Mouse (Mus musculus): ENCODE measurements at regions not wholly inside any gene's neighbourhood (a gene's known extent, or its start where the extent isn't known, plus 50 kb on each side); places are given as distances from the start of the nearest gene placed in this dataset.
"Not testable (repeated sequence)": the region's sequence is repeated elsewhere in the genome, so short reads cannot be mapped to it uniquely, and the experiment has no call there.

DNA sequence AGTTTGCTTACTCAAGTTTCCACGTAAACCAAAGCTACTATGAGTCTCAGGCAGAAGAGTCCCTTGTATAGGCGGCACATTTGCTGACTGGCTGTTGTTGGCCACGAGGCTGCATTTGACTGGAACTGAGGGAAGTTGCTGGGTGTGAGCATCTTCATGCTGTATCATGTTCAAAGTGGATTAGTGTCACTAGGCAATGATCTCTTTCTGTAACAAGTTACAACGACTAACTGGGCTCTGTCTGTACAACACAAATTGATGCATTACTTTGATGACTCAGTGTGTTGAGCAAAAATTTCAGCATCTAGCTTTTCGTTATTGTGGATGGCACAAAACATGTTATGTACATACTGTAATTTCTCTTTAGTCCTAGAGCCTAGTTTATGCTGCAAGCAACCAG is 203.7 kb upstream of the P2ry1 start:
- DNase-seq (ENCODE audit: low read depth) = no peak

DNA sequence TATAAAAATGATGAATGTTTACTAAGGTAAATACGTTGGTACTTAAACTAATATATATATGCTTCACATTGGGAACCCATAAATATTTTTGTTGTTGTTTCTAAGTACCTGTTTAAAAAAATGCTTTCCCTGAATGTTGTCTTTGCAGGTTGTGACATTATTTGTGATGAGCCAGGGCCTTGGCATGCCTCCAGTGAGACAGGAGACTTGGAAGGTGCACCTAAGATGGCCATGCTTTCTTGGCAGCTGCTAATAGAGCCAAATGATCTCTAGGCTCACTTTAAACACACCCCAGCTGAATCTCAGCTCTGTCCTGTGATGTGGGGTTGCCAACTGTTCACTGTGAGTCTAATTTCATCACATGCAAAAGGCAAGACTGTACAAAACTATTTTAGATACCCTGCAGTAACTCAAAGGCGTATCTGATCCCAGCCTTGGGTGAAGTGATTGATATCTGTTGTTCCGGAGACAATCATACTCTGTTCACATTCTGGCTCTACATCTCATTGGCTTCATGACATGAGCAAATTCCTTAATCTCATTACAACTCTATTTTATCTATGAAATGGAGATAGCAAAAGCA is 197.8 kb upstream of the P2ry1 start:
- DNase-seq (ENCODE audit: low read depth) = no peak

- DNase-seq (ENCODE audit: low read depth) = no peak
These were observed 190.7 kb upstream of the P2ry1 start for GRCm38 (mm10) chr3:60811924-60812323.

DNA sequence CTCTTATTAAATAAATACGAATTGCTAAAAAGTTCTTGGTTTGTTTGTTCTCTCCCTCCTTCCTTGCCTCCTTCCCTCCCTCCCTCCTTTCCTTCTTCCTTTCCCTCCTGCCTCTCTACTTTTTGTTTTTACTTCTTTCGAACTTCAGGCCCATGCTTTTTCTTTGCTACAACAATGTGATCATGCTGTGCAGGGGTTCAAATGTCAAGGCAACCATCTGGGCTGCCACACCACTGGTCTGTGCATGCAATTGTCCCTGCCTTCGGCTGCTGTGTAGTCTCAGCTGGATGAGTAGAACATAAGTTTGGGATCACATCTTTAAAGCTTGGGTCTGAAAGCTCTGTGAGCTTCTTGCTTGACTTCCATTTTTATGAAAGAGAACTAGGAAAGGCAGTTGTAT is 189.1 kb upstream of the P2ry1 start:
- DNase-seq (ENCODE audit: low read depth) = no peak

DNA sequence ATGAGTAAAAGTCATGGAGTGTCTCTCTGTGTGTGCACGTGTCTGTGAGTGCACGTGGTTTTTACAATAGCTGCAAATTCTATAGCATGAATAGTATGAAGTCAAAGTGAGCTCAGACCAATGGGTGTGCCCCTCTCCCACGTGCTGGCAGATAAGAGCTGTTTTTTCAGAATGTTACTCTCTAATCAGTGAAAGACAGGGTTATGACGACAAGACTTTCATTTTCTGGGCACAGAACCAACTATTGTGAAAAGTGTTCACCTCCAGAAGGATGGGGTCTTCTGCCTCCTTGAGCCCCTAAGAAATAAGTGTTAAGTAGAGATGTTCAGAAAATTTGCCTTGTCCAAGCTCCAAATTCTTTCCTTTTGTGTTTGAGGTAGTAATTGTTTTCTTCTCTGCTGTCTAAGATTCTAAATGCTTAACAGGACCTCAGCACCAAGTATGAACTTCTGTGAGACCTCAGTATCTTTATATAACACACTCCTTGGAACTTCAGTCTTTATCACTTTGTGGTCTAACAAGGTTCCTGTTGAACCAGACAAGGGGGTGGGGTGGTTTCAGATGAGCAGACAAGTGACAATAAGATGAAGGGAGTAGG is 182.8 kb upstream of the P2ry1 start:
- no peak for DNase-seq (ENCODE audit: low read depth)

DNA sequence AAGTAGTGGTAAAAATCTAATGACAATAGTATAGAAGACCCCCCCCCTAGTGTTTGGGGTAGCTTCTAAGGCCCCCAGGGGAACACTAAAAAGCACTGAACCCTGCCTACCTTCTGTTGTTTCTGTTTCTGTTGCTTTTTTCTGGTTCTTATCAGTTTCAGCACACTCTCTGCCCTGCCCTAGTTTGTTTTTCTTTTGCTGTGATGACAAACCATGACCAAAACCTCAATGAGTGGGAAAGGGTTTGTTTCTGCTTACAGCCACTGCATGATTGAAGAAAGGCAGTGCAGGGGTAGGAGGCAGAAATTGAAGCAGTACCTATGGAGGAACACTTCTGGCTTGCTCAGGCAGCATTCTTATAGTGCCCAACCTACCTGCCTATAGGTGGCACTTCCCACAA is 181.1 kb upstream of the P2ry1 start:
- no peak for DNase-seq (ENCODE audit: low read depth)

- DNase-seq (ENCODE audit: low read depth) = no peak
These were observed 175.8 kb upstream of the P2ry1 start for GRCm38 (mm10) chr3:60826759-60827158.

- DNase-seq (ENCODE audit: low read depth) = no peak
These were observed 170.2 kb upstream of the P2ry1 start for GRCm38 (mm10) chr3:60832385-60832784.

GRCm38 (mm10) chr3:60841895-60842294 is 160.7 kb upstream of the P2ry1 start:
- no peak for DNase-seq (ENCODE audit: low read depth)

DNA sequence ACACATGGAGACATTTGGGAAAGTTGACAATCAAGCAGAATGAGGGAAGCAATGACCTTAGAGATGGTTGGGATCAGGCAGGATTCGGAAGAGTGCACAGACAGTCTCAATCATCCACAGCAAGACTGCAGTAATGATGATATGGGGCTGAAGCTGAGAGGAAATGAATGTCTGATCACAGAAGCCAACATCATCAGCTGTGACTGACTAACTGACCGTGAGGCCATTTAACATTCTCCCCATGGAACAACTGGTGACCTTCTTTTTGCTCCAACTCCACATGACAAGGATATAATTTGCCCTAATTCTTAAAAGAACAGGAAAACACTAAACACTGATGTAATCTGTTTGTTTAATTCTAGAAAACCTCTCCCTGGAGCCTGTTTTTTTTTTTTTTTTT is 157.3 kb upstream of the P2ry1 start:
- no peak for DNase-seq (ENCODE audit: low read depth)

- no peak for DNase-seq (ENCODE audit: low read depth)
These were observed 154.2 kb upstream of the P2ry1 start for GRCm38 (mm10) chr3:60848437-60848836.

GRCm38 (mm10) chr3:60853773-60854172 is 148.8 kb upstream of the P2ry1 start:
- DNase-seq (ENCODE audit: low read depth) = no peak

DNA sequence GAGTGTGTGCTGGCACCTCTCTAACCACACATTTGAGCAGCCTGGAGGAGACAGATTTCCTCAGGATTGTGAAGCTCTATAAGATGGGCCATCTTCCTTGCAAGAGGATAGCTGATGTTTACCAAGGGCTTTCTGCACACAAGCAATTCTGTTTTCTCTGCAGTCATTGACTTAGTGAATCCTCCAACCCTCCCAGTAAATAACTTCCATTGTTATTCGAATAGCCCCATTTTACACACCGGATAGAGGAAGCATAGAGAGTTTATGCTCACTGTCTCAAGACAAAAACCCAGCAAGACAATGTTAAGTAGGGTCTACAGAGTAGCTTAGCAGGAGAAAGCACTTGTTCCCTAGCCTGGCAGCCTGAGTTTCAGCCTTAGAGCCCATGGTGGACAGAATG is 146.9 kb upstream of the P2ry1 start:
- no peak for DNase-seq (ENCODE audit: low read depth)

- DNase-seq (ENCODE audit: low read depth) = no peak
These were observed 144.0 kb upstream of the P2ry1 start for GRCm38 (mm10) chr3:60858474-60859118.

GRCm38 (mm10) chr3:60859119-60859515 is 143.5 kb upstream of the P2ry1 start:
- no peak for DNase-seq (ENCODE audit: low read depth)

DNA sequence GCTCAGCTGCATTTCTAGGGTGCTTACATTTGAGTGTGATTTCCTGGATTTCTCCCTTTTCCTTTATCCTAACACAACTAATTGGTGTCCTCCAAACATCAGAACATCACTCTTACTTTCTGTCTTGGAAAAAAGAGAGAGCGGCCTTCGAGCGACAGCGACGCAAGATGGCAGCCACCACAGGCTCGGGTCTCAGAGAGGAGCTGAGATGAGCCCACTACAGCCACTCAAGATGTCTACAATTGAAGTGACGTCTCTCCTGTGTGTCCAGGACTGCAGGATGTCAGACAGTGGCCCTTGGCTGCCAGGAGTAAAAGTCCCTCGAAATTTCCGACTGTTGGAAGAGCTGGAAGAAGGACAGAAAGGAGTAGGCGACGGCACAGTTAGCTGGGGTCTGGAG is 125.7 kb upstream of the P2ry1 start:
- DNase-seq (ENCODE audit: low read depth) = not testable (repeated sequence)

- no peak for DNase-seq (ENCODE audit: low read depth)
These were observed 123.7 kb upstream of the P2ry1 start for GRCm38 (mm10) chr3:60878880-60879279.

- DNase-seq (ENCODE audit: low read depth) = no peak
These were observed 118.6 kb upstream of the P2ry1 start for GRCm38 (mm10) chr3:60884027-60884426.

GRCm38 (mm10) chr3:60889191-60889861 is 113.3 kb upstream of the P2ry1 start:
- DNase-seq (ENCODE audit: low read depth) = no peak

DNA sequence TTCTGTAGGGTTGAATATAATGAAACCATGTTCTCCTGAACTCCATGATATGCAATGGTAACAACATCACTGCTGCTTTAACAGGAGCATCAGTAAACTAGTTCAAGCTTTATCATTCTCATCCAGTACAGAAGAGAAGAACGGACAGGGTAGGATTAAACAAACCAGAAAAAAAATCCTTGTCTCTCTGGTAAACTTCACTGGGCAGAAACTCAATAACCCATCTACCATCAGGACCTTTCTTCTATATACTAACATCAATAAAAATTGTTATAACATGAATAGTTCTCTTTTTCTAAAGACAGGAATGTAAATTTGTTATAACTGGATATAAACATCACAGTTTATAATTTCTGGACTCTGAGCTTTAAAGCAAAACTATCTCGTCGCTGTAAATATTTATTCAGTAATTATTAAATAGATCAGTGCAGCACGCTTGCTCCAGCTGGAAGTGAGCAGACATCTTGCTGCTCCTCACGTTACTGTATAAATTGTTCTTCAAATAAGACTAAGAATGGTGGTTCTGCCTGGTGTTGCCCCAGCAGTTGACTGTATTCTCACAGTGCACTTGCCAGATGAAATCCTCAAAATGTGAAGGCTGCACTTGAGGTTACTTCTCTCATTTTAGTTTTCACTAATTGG is 104.8 kb upstream of the P2ry1 start:
- no peak for DNase-seq (ENCODE audit: low read depth)

- no peak for DNase-seq (ENCODE audit: low read depth)
These were observed 103.9 kb upstream of the P2ry1 start for GRCm38 (mm10) chr3:60898720-60899119.

GRCm38 (mm10) chr3:60901571-60901970 is 101.0 kb upstream of the P2ry1 start:
- DNase-seq (ENCODE audit: low read depth) = no peak

DNA sequence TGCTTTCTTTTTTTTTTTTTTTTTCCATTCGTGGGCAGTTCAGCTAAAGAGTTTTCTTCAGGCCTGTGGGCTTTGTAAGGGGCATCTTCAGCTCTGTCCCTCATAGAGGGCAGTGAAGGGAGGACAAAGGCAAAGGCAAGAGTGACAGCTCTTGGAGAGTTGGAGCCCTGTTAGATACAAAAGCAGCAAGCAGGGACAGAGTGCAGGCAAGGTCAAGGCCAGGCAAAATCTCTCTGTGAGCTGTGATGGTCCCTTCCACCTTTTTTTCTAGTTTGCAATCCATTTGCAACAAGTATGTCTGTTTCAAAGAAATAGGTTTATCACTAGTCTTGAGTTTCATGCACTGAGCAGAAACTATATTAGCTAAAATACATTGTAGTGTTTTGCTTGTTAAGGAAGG is 86.2 kb upstream of the P2ry1 start:
- no peak for DNase-seq (ENCODE audit: low read depth)

All from fibroblast of lung, adult 2 months (primary cell).